Mouse (Mus musculus) left cerebral cortex, adult 11 months (tissue): Measurements from ENCODE around the gene Gm45208.

Source experiments
- DNase-seq: peaks from one replicate; pipeline ENCODE4 v3.0.0; 2022; ENCODE audit warnings: low spot score

The Gm45208 gene

GRCm38 (mm10) chrX:7772766-7773165 is 50.7 kb downstream of the Gm45208 start:
- no peak for DNase-seq

GRCm38 (mm10) chrX:7775501-7776205 is 53.6 kb downstream of the Gm45208 start:
- no peak for DNase-seq

DNA sequence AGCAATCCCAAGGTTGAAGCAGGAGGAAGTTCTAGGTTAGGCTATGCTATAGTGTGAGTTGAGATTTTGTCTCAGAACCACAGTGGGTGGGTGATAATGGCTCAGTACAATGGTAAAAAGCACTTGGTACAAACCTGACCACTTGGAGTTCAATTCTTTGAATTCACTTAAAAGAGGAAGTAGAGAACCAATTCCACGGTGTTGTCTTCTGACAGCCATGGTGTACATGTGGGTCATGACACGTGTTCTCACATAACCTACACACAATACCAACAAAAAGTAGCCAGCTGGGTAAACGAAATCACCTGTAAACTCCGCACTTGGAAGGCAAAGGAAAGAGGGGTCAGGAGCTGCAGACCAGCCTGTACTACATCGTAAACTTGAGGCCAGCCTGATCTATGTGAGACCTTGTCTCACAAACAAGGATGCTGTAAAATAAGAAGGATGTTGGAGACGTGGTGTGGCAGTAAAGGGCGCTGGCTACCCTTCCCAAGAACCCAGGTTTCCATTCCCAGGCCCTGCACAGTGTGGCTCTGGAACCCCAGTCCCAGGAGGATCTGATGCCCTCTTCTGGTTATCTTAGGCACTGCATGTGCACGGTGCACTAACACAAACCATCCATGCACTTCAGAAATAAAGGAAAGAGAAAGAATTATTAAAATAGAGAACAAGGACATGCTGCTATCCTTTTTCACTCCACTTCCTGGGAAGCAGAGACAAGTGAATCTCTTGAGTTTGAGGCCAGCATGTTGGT is 54.5 kb downstream of the Gm45208 start:
- DNase-seq: no peak

DNA sequence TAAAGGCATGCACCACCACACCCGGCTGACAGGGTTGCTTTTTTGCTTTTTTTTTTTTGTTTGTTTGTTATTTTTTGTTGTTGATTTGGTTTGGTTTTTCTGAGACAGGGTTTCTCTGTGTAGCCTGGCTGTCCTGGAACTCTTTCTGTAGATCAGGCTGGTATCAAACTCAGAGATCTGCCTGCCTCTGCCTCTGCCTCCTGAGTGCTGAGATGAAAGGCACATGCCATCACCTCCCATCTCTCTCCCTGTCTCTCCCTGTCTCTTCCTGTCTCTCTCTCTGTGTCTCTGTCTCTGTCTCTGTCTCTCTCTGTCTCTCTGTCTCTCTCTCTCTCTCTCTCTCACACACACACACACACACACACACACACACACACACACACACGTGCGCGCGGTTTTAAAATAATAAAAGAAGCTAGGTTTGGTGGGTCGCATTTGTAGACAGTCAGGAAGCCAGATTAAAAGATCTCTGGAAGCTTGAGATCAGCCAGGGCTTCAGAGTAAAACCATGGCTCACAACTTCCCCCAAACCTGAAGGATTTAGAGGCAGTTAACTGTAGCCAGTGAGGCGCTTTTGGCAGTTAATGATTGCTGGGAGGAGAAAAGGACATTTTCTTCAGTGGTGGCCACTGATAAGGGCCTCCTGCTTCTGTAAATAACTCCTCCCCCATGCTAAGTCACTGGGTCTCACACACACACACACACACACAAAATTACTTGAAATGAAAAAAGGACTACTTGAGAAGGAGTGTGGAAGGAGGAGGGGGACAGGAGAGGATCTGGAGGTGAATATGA is 56.6 kb downstream of the Gm45208 start:
- DNase-seq: no peak

GRCm38 (mm10) chrX:7779294-7779693 is 57.2 kb downstream of the Gm45208 start:
- DNase-seq: no peak
